Mouse (Mus musculus): ENCODE data around the gene Cers2. TPM values are rescaled to one million over a fixed set of nuclear protein-coding genes. Genes with fewer than 3 reads are reported as not detected.
"Not testable (repeated sequence)": the region's sequence is repeated elsewhere in the genome, so short reads cannot be mapped to it uniquely, and the experiment has no call there.

Cers2 gene
- polyA plus RNA-seq, 1 experiment from 2014 or later = 97.1 TPM

DNA sequence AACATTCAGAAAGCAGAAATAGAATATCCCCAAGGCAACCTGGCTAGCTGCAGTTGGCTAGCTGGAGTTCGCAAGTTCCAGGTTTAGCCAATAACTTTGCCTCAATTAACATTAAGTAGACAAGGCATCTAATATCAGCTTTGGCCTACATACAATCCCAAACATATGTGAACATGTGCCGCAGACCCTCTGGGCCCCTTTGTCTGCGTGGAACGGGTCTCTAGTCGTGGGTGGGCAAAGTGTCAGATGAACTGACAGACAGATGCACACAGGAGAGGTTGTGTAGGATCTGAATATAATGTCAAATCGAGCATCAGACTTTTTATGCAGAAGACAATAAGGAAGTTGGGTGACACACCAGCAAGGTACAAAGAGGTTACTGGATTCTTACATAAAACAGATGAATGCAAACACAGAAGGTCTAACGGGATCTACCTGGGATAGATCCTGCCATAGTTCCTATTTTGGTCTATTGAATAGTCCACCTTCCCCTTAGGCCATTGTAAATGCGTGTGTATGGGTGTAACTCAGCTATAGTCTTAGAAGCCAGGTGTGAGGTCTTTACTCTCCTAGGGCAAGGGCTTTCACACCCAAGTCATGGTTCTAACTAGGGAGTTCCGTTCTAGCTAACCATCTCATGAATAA, 28.9 kb downstream of the Cers2 start:
- not testable (repeated sequence) for H3K27ac ChIP-seq (ENCODE audit: low read depth, low read length); H3K4me3 ChIP-seq (ENCODE audit: low read depth, low read length); DNase-seq (ENCODE audit: low spot score, missing footprints); H3K9me3 ChIP-seq (ENCODE audit: control insufficient read depth, low read length); H3K4me1 ChIP-seq (ENCODE audit: control insufficient read depth, insufficient read depth, low read length); H3K9ac ChIP-seq (ENCODE audit: low read length); ATAC-seq (ENCODE audit: low FRiP score); H3K27me3 ChIP-seq (ENCODE audit: control insufficient read depth, insufficient read depth, low read length); H3K4me2 ChIP-seq
- H3K36me3 ChIP-seq (ENCODE audit: control insufficient read depth, insufficient read depth, low read length) = peaks cover 48% of the 10 kb centered on the region
- WGBS = 93% methylated on average over 9 of the region's 9 CpGs

DNA sequence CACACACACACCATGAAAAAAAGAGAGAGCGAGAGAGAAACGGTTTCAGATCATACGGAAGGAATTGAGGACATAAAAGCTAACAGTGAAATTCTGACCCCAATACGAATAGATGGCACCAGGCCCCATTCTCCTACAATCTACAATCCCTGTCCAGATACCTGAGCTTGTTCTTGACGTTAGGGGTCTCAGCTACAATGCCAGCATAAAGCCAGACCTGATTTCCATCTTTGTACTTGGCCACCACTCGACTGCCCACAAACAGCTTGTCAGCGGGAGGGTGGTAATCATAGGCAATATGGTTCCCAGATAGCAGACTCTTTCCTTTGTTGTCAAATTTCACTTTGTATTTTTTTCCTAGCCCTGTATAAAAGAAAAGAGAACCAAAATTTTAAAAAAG, 31.9 kb downstream of the Cers2 start:
- ATAC-seq (ENCODE audit: low FRiP score) (no peak), DNase-seq (ENCODE audit: low spot score, missing footprints) (no peak)
- Histone ChIP-seq H3K36me3 (ENCODE audit: control insufficient read depth, insufficient read depth, low read length) (peaks cover 36% of the 10 kb centered on the region), H3K27ac (ENCODE audit: low read depth, low read length) (no peak overlapping the region), H3K4me3 (ENCODE audit: low read depth, low read length) (no peak overlapping the region), H3K27me3 (ENCODE audit: control insufficient read depth, insufficient read depth, low read length) (no peaks in the 10 kb centered on the region), H3K4me1 (ENCODE audit: control insufficient read depth, insufficient read depth, low read length) (no peaks in the 10 kb centered on the region), H3K9me3 (ENCODE audit: control insufficient read depth, low read length) (peaks cover 5% of the 10 kb centered on the region; the same call in 1 of the 2 replicates), H3K4me2 (no peak overlapping the region), H3K9ac (ENCODE audit: low read length) (no peak overlapping the region)
- 93% methylated on average over 7 of the region's 7 CpGs for WGBS

DNA sequence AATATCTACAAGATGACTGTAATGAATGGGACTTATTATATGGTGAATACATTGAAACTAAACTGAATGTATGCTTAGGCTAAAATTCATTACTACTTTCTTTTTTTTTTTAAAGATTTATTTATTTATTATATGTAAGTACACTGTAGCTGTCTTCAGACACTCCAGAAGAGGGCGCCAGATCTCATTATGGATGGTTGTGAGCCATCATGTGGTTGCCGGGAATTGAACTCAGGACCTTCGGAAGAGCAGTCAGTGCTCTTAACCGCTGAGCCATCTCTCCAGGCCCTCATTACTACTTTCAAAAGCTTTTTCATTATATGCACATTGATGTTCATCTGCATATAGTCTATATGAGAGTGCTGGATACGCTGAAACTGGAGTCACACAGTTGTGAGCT, 33.8 kb downstream of the Cers2 start:
- H3K27ac ChIP-seq (ENCODE audit: low read depth, low read length); H3K27me3 ChIP-seq (ENCODE audit: control insufficient read depth, insufficient read depth, low read length); H3K9me3 ChIP-seq (ENCODE audit: control insufficient read depth, low read length); H3K4me2 ChIP-seq; H3K4me3 ChIP-seq (ENCODE audit: low read depth, low read length); ATAC-seq (ENCODE audit: low FRiP score); H3K9ac ChIP-seq (ENCODE audit: low read length); H3K4me1 ChIP-seq (ENCODE audit: control insufficient read depth, insufficient read depth, low read length): not testable (repeated sequence)
- DNase-seq (ENCODE audit: low spot score, missing footprints) = peak; percentile 14
- H3K36me3 ChIP-seq (ENCODE audit: control insufficient read depth, insufficient read depth, low read length) = peaks cover 37% of the 10 kb centered on the region
- WGBS = 98% methylated on average over 5 of the region's 5 CpGs

DNA sequence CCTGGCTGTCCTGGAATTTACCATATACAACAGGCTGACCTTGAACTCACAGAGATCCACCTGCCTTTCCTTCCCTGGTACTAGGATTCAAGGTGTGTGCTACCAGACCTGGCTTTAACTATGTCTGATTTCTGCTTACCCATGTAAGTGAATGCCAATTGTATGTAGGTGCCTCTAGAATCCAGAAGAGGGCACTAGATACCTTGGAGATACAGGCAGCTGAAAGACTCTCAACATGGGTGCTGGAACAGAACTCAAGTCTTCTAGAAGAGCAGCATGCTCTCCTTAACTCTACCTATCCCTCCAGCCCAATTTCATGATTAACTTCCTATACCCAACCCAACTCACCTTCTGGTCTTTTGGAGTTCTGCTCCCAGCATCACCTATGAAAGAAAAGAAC, 34.9 kb downstream of the Cers2 start:
- no peak for DNase-seq (ENCODE audit: low spot score, missing footprints)
- Histone ChIP-seq H3K4me2 (no peak overlapping the region), H3K27me3 (ENCODE audit: control insufficient read depth, insufficient read depth, low read length) (no peaks in the 10 kb centered on the region), H3K4me1 (ENCODE audit: control insufficient read depth, insufficient read depth, low read length) (no peaks in the 10 kb centered on the region), H3K4me3 (ENCODE audit: low read depth, low read length) (no peak overlapping the region), H3K9me3 (ENCODE audit: control insufficient read depth, low read length) (peaks cover 5% of the 10 kb centered on the region; the same call in 1 of the 2 replicates), H3K36me3 (ENCODE audit: control insufficient read depth, insufficient read depth, low read length) (peaks cover 37% of the 10 kb centered on the region), H3K27ac (ENCODE audit: low read depth, low read length) (no peak overlapping the region), H3K9ac (ENCODE audit: low read length) (no peak overlapping the region)
- ATAC-seq (ENCODE audit: low FRiP score) = no peak

DNA sequence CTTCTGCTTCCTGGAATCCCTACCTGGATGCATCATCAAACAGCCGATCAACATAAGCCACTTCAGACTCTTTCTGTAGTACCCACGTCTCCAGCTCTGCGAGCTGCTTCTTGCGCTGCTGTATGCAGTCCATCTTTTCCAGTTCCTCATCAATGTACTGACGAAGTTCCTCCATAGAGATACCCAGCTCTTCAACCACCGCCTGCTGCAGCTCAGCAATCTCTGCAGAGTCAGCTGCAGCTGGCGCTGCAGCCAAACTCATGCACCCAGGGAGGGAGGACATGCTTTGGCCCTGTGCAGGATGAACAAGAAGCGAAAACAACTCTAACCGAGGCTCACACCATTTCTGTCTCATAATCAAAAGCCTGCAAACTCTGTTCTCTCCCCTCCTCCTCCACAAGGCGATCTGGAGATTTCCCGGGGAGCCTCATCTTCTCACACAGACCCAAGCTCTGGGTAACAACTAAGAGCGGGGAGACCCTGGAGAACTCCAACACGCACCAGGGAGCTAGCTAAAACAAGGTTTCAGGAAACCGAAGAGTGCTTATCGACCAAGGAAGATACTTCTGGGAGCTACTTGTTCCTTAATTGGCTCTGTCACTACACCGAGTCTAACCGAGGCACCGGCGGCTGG, 41.4 kb downstream of the Cers2 start:
- H3K4me3 ChIP-seq (ENCODE audit: low read depth, low read length) = peak overlapping the region; percentile 53
- 25% methylated on average over 6 of the region's 19 CpGs for WGBS
- peak overlapping the region; percentile 59; the same call in 1 of the 2 replicates for H3K9ac ChIP-seq (ENCODE audit: low read length)
- H3K27ac ChIP-seq (ENCODE audit: low read depth, low read length); H3K9me3 ChIP-seq (ENCODE audit: control insufficient read depth, low read length); H3K27me3 ChIP-seq (ENCODE audit: control insufficient read depth, insufficient read depth, low read length); ATAC-seq (ENCODE audit: low FRiP score); H3K4me1 ChIP-seq (ENCODE audit: control insufficient read depth, insufficient read depth, low read length); DNase-seq (ENCODE audit: low spot score, missing footprints): not testable (repeated sequence)
- peaks cover 10% of the 10 kb centered on the region; the same call in 1 of the 2 replicates for H3K36me3 ChIP-seq (ENCODE audit: control insufficient read depth, insufficient read depth, low read length)
- H3K4me2 ChIP-seq = peak overlapping the region; percentile 33

DNA sequence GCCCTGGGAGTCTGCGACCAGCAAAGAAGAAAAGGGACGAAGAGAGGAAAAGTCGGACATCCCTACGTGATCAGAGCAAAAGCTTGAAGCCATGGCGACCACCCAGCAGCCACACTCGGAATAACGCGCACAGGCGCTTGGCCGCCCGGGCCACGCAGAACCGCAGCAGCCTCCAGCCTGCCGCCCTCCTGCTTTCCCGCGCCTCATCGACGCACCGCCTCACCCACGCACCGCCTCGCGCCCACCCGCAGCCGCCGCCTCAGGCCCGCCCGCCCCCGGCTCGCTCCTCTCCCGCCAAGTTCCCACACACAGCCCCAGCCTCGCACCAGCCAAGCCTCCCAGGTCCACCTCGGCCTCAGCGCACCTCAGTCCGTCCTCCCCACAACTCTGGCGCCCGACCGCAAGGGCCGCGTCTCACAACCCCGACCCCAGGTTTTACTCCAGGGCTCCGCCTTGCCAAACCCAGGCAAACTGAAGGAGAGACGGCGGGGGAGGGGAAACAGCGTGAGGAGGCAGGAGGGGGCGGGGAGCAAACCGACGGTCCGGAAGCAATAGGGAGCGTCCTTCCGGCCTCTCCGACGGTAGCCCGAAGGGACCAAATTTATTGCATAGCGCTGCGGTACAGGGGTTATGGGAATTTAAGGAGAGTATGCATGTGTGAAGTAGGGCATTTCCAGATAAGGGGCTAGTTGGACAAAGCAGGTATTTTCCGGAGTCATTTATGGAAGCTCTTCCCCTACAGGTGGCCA, 42.3 kb downstream of the Cers2 start, which contains the start of gene Setdb1:
Gene Setdb1 (minus strand): TSS at position 502 of the 749 bp plus-strand sequence.
- H3K27ac ChIP-seq (ENCODE audit: low read depth, low read length); H3K36me3 ChIP-seq (ENCODE audit: control insufficient read depth, insufficient read depth, low read length); H3K4me1 ChIP-seq (ENCODE audit: control insufficient read depth, insufficient read depth, low read length); H3K27me3 ChIP-seq (ENCODE audit: control insufficient read depth, insufficient read depth, low read length); H3K9me3 ChIP-seq (ENCODE audit: control insufficient read depth, low read length): not testable (repeated sequence)
- 0% methylated on average over 29 of the region's 57 CpGs for WGBS
- peak within 1 kb of the TSS; percentile 53 for H3K4me3 ChIP-seq (ENCODE audit: low read depth, low read length)
- peak; percentile 96 for ATAC-seq (ENCODE audit: low FRiP score)
- peak; percentile 99 for DNase-seq (ENCODE audit: low spot score, missing footprints)
- H3K4me2 ChIP-seq = peak within 1 kb of the TSS; percentile 33
- H3K9ac ChIP-seq (ENCODE audit: low read length) = peak within 1 kb of the TSS; percentile 59

DNA sequence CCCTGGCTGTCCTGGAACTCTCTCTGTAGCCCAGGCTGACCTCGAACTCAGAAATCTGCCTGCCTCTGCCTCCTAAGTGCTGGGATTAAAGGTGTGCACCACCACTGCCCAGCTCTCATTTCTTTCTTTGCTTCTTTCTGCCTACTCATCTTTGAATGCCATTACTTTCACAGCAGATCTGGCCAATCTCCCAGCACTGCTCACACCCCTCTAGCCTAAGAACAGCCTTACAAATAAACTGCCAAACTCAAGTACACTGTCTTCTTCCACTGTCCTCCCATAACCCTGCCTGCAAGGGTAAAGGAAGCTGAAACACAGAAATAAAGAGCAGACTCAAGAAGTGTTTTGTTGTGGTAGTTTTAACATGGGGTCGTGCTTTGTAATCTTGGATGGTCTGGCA, 43.2 kb downstream of the Cers2 start:
- ATAC-seq (ENCODE audit: low FRiP score) (no peak), DNase-seq (ENCODE audit: low spot score, missing footprints) (no peak)
- no peak overlapping the region for H3K27ac ChIP-seq (ENCODE audit: low read depth, low read length)
- no peak overlapping the region for H3K4me2 ChIP-seq
- H3K36me3 ChIP-seq (ENCODE audit: control insufficient read depth, insufficient read depth, low read length) = peaks cover 6% of the 10 kb centered on the region; the same call in 1 of the 2 replicates
- WGBS = 95% methylated on average over 2 of the region's 2 CpGs
- 0 out of 2 replicates have a peak, but pooled peaks cover 2% of the 10 kb centered on the region for H3K4me1 ChIP-seq (ENCODE audit: control insufficient read depth, insufficient read depth, low read length)
- no peak overlapping the region for H3K9ac ChIP-seq (ENCODE audit: low read length)
- H3K4me3 ChIP-seq (ENCODE audit: low read depth, low read length) = no peak overlapping the region
- no peaks in the 10 kb centered on the region for H3K27me3 ChIP-seq (ENCODE audit: control insufficient read depth, insufficient read depth, low read length)
- H3K9me3 ChIP-seq (ENCODE audit: control insufficient read depth, low read length) = no peaks in the 10 kb centered on the region

DNA sequence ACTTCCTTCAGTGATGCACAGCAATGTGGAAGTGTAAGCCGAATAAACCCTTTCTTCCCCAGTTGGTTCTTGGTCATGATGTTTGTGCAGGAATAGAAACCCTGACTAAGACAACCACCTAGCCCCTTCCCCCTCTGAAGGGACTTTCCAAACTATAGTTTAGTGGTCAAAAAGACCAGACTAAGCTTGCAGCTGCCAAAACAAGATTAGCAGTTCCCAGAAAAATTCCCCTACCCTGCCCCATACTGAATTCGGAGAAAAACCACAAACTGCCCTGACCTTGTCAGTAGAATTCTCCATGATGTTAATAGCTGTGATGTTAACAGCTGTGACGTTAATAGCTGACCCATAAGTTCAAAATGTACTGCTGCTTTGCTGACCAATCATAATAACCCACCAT, 45.7 kb downstream of the Cers2 start:
- ATAC-seq (ENCODE audit: low FRiP score); H3K4me2 ChIP-seq; H3K9me3 ChIP-seq (ENCODE audit: control insufficient read depth, low read length); H3K9ac ChIP-seq (ENCODE audit: low read length); H3K4me1 ChIP-seq (ENCODE audit: control insufficient read depth, insufficient read depth, low read length); H3K36me3 ChIP-seq (ENCODE audit: control insufficient read depth, insufficient read depth, low read length); H3K27ac ChIP-seq (ENCODE audit: low read depth, low read length); H3K4me3 ChIP-seq (ENCODE audit: low read depth, low read length); H3K27me3 ChIP-seq (ENCODE audit: control insufficient read depth, insufficient read depth, low read length): not testable (repeated sequence)
- DNase-seq (ENCODE audit: low spot score, missing footprints) = peak; percentile 19
- WGBS = 83% methylated on average over 3 of the region's 3 CpGs

DNA sequence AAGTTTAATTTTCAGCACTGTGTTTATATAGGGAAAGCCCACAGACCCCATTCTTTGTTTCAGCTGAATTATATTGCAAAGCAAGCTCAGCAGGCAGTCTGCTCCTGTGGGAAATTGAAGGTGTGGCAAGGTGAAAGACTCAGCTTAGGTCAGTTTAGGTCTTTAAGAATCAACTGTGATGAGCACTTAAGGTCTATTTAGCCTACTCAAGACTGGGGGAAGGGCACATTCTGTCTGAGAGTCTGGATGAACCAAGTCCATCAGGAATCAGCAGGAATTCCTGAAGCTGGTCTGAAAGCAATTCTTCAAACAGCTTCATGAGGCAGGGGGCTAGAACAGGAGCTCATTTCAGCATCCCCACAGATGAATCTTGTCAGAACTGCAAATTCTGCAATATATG, 55.5 kb downstream of the Cers2 start:
- no peaks in the 10 kb centered on the region for H3K4me1 ChIP-seq (ENCODE audit: control insufficient read depth, insufficient read depth, low read length)
- H3K27ac ChIP-seq (ENCODE audit: low read depth, low read length) = no peak overlapping the region
- no peak overlapping the region for H3K4me3 ChIP-seq (ENCODE audit: low read depth, low read length)
- H3K27me3 ChIP-seq (ENCODE audit: control insufficient read depth, insufficient read depth, low read length) = no peaks in the 10 kb centered on the region
- ATAC-seq (ENCODE audit: low FRiP score) (no peak), DNase-seq (ENCODE audit: low spot score, missing footprints) (no peak)
- no peak overlapping the region for H3K9ac ChIP-seq (ENCODE audit: low read length)
- no peaks in the 10 kb centered on the region for H3K9me3 ChIP-seq (ENCODE audit: control insufficient read depth, low read length)
- H3K36me3 ChIP-seq (ENCODE audit: control insufficient read depth, insufficient read depth, low read length) = no peaks in the 10 kb centered on the region
- H3K4me2 ChIP-seq = no peak overlapping the region

Data from midbrain, embryonic 11.5 days (tissue).